Mouse (Mus musculus) midbrain, embryonic 14.5 days (tissue): ENCODE data around the gene Ly6g6f. TPM values are rescaled to one million over a fixed set of nuclear protein-coding genes. Genes with fewer than 3 reads are reported as not detected.

Experiments
- ATAC-seq: fragments of 200-750 bp; cut with Nextera tagmentation; 2 replicates; pipeline ENCODE4 v1.8.0; 2017; ENCODE audit warnings: moderate number of reproducible peaks, moderate library complexity; ENCODE audit not compliant: low FRiP score, low TSS enrichment
- DNase-seq: peaks from one replicate; pipeline ENCODE4 v3.0.0-alpha.2; 2015
- H3K27ac ChIP-seq: fragments of 300-500 bp; sonication (generic); replicated peaks from 2 replicates; pipeline ENCODE4 v1.5.1; 2014; ENCODE audit warnings: mild to moderate bottlenecking, low read depth, low read length, moderate library complexity
- H3K27me3 ChIP-seq: fragments of 300-500 bp; sonication (generic); 2 replicates; pipeline ENCODE4 v1.6.1; 2014; ENCODE audit warnings: low read length, control low read depth, mixed read lengths; ENCODE audit not compliant: control insufficient read depth, insufficient read depth
- H3K36me3 ChIP-seq: fragments of 300-500 bp; sonication (generic); 2 replicates; pipeline ENCODE4 v1.6.1; 2014; ENCODE audit warnings: low read length, control low read depth; ENCODE audit not compliant: control insufficient read depth, insufficient read depth
- H3K4me1 ChIP-seq: fragments of 300-500 bp; sonication (generic); 2 replicates; pipeline ENCODE4 v1.6.1; 2014; ENCODE audit warnings: mild to moderate bottlenecking, antibody characterized with exemption, low read length, control low read depth; ENCODE audit not compliant: control insufficient read depth, insufficient read depth
- H3K4me2 ChIP-seq: fragments of 300-500 bp; sonication (generic); 2 replicates; pipeline ENCODE4 v1.6.1; 2014; ENCODE audit warnings: mild to moderate bottlenecking, low read length, moderate library complexity
- H3K4me3 ChIP-seq: fragments of 300-500 bp; sonication (generic); replicated peaks from 2 replicates; pipeline ENCODE4 v1.5.1; 2014; ENCODE audit warnings: low read depth, low read length
- H3K9ac ChIP-seq: fragments of 300-500 bp; sonication (generic); replicated peaks from 2 replicates; pipeline ENCODE4 v1.6.1; 2014; ENCODE audit warnings: mild to moderate bottlenecking, low read length, moderate library complexity
- H3K9me3 ChIP-seq: fragments of 300-500 bp; sonication (generic); 2 replicates; pipeline ENCODE4 v1.6.1; 2016; ENCODE audit warnings: low read length, control low read depth, mixed read lengths; ENCODE audit not compliant: control insufficient read depth
- WGBS: fragments of 180-500 bp; shearing (Covaris S2); extraction: QIAGEN DNeasy Blood & Tissue Kit; methylation state at CpG from one replicate; pipeline ENCODE4 v1.1.7; 2014; 5-methylcytosine and 5-hydroxymethylcytosine counted together
- polyA plus RNA-seq: library from polyadenylated mRNA; unstranded; fragments of >200 nt; fragmentation: Nextera tagmentation; extraction: Ambion mirVana; gene quantifications from 2 replicates; pipeline ENCODE4 v1.2.1, GENCODE M21; 2014

Gene Ly6g6f
- polyA plus RNA-seq, 1 experiment from 2014 or later: not detected

- 2% methylated on average over 48 of the region's 48 CpGs for WGBS
- H3K27ac ChIP-seq: no peak within 1 kb of the TSS
- H3K27me3 ChIP-seq: peaks cover 18% of the 10 kb centered on the region; the same call in 1 of the 2 replicates
- H3K9me3 ChIP-seq: no peaks in the 10 kb centered on the region
- H3K4me1 ChIP-seq: peaks cover 11% of the 10 kb centered on the region
- ATAC-seq (no peak), DNase-seq (peak; percentile 39)
- peak within 1 kb of the TSS; percentile 19 for H3K4me3 ChIP-seq
- H3K4me2 ChIP-seq: peak within 1 kb of the TSS; percentile 42
- H3K36me3 ChIP-seq: peaks cover 24% of the 10 kb centered on the region
- peak within 1 kb of the TSS; percentile 20; the same call in 1 of the 2 replicates for H3K9ac ChIP-seq
Observed at GRCm38 (mm10) chr17:35064951-35065947, 20.2 kb downstream of the Ly6g6f start, which contains the start of gene Ly6g6c. TSS of gene Ly6g6c (plus strand) at chr17:35065388.

- WGBS: 33% methylated on average over 10 of the region's 10 CpGs
- peaks cover 18% of the 10 kb centered on the region; the same call in 1 of the 2 replicates for H3K27me3 ChIP-seq
- H3K36me3 ChIP-seq: peaks cover 24% of the 10 kb centered on the region
- ATAC-seq (no peak), DNase-seq (no peak)
- H3K4me3 ChIP-seq: no peak overlapping the region
- H3K9ac ChIP-seq: peak overlapping the region; percentile 20; the same call in 1 of the 2 replicates
- peak overlapping the region; percentile 42 for H3K4me2 ChIP-seq
- H3K27ac ChIP-seq: no peak overlapping the region
- H3K9me3 ChIP-seq: no peaks in the 10 kb centered on the region
- peaks cover 16% of the 10 kb centered on the region for H3K4me1 ChIP-seq
Observed at GRCm38 (mm10) chr17:35064378-35064877, 21.0 kb downstream of the Ly6g6f start.

GRCm38 (mm10) chr17:35063466-35063865, 21.9 kb downstream of the Ly6g6f start:
- ATAC-seq (no peak), DNase-seq (no peak)
- Histone ChIP-seq H3K4me1 (peaks cover 17% of the 10 kb centered on the region), H3K4me2 (no peak overlapping the region), H3K36me3 (peaks cover 24% of the 10 kb centered on the region), H3K27ac (no peak overlapping the region), H3K9ac (no peak overlapping the region), H3K9me3 (no peaks in the 10 kb centered on the region), H3K4me3 (no peak overlapping the region), H3K27me3 (peaks cover 18% of the 10 kb centered on the region; the same call in 1 of the 2 replicates)
- 94% methylated on average over 3 of the region's 3 CpGs for WGBS

GRCm38 (mm10) chr17:35061299-35061698, 24.1 kb downstream of the Ly6g6f start:
- H3K27ac ChIP-seq: no peak overlapping the region
- H3K4me3 ChIP-seq: no peak overlapping the region
- 89% methylated on average over 8 of the region's 8 CpGs for WGBS
- no peak overlapping the region for H3K9ac ChIP-seq
- H3K4me2 ChIP-seq: no peak overlapping the region
- H3K36me3 ChIP-seq: peaks cover 29% of the 10 kb centered on the region
- no peak for ATAC-seq
- no peaks in the 10 kb centered on the region for H3K9me3 ChIP-seq
- DNase-seq: no peak
- peaks cover 18% of the 10 kb centered on the region; the same call in 1 of the 2 replicates for H3K27me3 ChIP-seq
- peaks cover 21% of the 10 kb centered on the region for H3K4me1 ChIP-seq

- H3K9me3 ChIP-seq: no peaks in the 10 kb centered on the region
- DNase-seq (no peak), ATAC-seq (no peak)
- H3K4me1 ChIP-seq: peaks cover 21% of the 10 kb centered on the region
- WGBS: 67% methylated on average over 22 of the region's 22 CpGs
- no peak overlapping the region for H3K27ac ChIP-seq
- H3K9ac ChIP-seq: no peak overlapping the region
- H3K27me3 ChIP-seq: peaks cover 18% of the 10 kb centered on the region; the same call in 1 of the 2 replicates
- peak overlapping the region; percentile 91 for H3K4me2 ChIP-seq
- H3K4me3 ChIP-seq: peak overlapping the region; percentile 58
- peaks cover 34% of the 10 kb centered on the region for H3K36me3 ChIP-seq
Observed at GRCm38 (mm10) chr17:35060737-35061297, 24.6 kb downstream of the Ly6g6f start.

GRCm38 (mm10) chr17:35060071-35060470, 25.3 kb downstream of the Ly6g6f start:
- H3K4me2 ChIP-seq: peak overlapping the region; percentile 91
- ATAC-seq (no peak; the same call in 1 of the 2 replicates), DNase-seq (no peak)
- WGBS: 25% methylated on average over 14 of the region's 14 CpGs
- peak overlapping the region; percentile 64 for H3K9ac ChIP-seq
- H3K36me3 ChIP-seq: peaks cover 34% of the 10 kb centered on the region
- peaks cover 19% of the 10 kb centered on the region for H3K4me1 ChIP-seq
- 0 out of 2 replicates have a peak overlapping the region, but pooled peaks have one; percentile 86 for H3K27ac ChIP-seq
- no peaks in the 10 kb centered on the region for H3K9me3 ChIP-seq
- H3K27me3 ChIP-seq: peaks cover 16% of the 10 kb centered on the region; the same call in 1 of the 2 replicates
- peak overlapping the region; percentile 58 for H3K4me3 ChIP-seq

GRCm38 (mm10) chr17:35058911-35059892, 26.2 kb downstream of the Ly6g6f start, which contains the start of gene Ddah2:
TSS of gene Ddah2 (plus strand) at chr17:35059035.
- peaks cover 36% of the 10 kb centered on the region for H3K36me3 ChIP-seq
- ATAC-seq (peak; percentile 91), DNase-seq (peak; percentile 95)
- H3K4me3 ChIP-seq: peak within 1 kb of the TSS; percentile 58
- H3K4me2 ChIP-seq: peak within 1 kb of the TSS; percentile 91
- under 1% methylated on average over 57 of the region's 57 CpGs for WGBS
- H3K9ac ChIP-seq: peak within 1 kb of the TSS; percentile 64
- H3K9me3 ChIP-seq: no peaks in the 10 kb centered on the region
- 0 out of 2 replicates have a peak, but pooled peaks cover 7% of the 10 kb centered on the region for H3K27me3 ChIP-seq
- H3K27ac ChIP-seq: peak within 1 kb of the TSS; percentile 86
- peaks cover 16% of the 10 kb centered on the region for H3K4me1 ChIP-seq
